Mouse (Mus musculus): ENCODE measurements around the gene Rere. TPM values are rescaled to one million over a fixed set of nuclear protein-coding genes. Genes with fewer than 3 reads are reported as not detected.

Rere gene
- polyA plus RNA-seq, 1 experiment from 2014 or later = 37.7 TPM

DNA sequence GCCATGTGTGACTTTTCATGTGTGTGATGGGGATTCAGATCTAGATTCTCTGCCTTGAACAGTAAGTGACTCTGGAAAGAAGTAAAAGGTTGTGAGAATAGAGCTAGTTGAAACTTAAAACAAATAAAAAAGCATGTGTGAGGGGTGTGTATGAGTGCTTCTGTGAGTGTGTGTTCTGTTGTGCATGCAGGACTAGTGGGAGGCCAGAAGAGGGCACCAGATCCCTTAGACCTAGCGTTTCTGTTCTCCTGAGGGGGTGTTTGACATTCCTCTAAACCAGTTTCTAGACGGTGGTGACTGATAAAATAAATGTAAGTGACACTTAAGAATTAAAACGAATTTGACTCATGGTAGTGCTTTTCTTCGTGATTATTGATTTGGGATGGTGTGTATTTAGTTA lies 46.0 kb downstream of the Rere start:
- Histone ChIP-seq H3K4me1 (peaks cover 6% of the 10 kb centered on the region), H3K4me3 (no peak overlapping the region), H3K27ac (no peak overlapping the region), H3K9me3 (no peaks in the 10 kb centered on the region), H3K27me3 (no peaks in the 10 kb centered on the region), H3K4me2 (replicated peaks) (no peak overlapping the region), H3K9ac (no peak overlapping the region), H3K36me3 (no peaks in the 10 kb centered on the region)
- no peak for ATAC-seq (ENCODE audit: insufficient number of reproducible peaks, insufficient read depth, low FRiP score, low TSS enrichment)
- WGBS = 73% methylated on average over 4 of the region's 4 CpGs

DNA sequence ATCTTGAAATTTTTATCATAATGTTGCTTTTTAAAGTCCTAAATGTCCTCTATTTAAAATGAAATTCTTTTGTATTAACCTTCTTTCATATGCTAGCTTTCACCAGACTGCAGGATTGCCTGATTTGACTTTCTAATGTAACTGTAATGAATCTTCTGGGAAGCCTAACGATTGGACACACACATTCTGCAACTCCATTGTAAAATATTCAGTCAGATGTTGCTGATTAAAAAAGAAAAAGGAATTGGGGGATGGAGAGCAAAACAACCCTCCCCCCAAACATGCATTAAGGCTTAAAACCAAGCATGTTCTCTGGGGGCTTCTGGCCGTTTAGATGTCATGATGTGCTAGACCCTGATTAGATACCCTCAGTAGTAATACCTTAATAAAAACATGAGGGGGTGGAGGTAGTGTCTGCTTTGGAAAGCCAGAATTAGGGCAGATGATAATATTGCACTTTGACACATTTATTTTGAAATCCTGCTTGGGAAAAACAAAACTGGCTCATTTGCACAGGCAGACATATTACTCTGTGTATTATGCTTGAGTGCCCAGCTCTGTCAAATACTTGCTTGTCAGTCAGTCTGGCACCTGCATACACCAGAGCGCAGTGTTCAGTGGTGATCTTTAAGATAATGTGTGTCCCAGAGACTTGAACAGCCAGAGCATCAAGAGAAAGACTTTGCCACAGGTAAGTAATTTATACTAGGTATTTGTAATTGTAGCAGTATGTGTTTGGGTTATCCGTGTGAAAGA lies 52.7 kb downstream of the Rere start:
- Histone ChIP-seq H3K9ac (no peak overlapping the region), H3K4me1 (peaks cover 8% of the 10 kb centered on the region), H3K27ac (no peak overlapping the region), H3K36me3 (no peaks in the 10 kb centered on the region), H3K4me2 (replicated peaks) (no peak overlapping the region), H3K4me3 (no peak overlapping the region), H3K9me3 (no peaks in the 10 kb centered on the region), H3K27me3 (no peaks in the 10 kb centered on the region)
- WGBS = 69% methylated on average over 4 of the region's 4 CpGs
- ATAC-seq (ENCODE audit: insufficient number of reproducible peaks, insufficient read depth, low FRiP score, low TSS enrichment) = no peak

DNA sequence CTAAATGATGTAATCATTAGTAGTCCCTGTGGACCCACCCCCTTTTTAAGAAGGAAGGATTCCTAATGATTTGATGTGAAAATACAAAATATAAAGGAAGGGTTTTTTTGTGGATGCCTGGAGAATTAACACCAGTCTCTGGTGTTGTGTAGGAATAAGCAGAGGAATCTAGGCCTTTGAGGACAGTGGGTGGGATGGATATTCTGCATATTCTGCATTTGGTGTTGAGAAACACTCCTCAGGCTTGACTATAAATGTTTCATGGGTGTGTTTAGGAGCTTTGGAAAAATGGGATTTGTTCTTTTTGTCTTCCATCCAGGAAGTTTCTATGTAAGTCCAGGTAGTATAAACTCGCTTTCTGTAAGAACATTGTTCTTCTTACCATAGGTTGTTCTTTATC lies 55.8 kb downstream of the Rere start:
- Histone ChIP-seq H3K27me3 (no peaks in the 10 kb centered on the region), H3K4me1 (peaks cover 12% of the 10 kb centered on the region), H3K4me3 (no peak overlapping the region), H3K36me3 (no peaks in the 10 kb centered on the region), H3K27ac (no peak overlapping the region), H3K4me2 (replicated peaks) (no peak overlapping the region), H3K9ac (no peak overlapping the region), H3K9me3 (no peaks in the 10 kb centered on the region)
- 91% methylated on average over 1 of the region's 1 CpGs for WGBS
- ATAC-seq (ENCODE audit: insufficient number of reproducible peaks, insufficient read depth, low FRiP score, low TSS enrichment) = no peak

DNA sequence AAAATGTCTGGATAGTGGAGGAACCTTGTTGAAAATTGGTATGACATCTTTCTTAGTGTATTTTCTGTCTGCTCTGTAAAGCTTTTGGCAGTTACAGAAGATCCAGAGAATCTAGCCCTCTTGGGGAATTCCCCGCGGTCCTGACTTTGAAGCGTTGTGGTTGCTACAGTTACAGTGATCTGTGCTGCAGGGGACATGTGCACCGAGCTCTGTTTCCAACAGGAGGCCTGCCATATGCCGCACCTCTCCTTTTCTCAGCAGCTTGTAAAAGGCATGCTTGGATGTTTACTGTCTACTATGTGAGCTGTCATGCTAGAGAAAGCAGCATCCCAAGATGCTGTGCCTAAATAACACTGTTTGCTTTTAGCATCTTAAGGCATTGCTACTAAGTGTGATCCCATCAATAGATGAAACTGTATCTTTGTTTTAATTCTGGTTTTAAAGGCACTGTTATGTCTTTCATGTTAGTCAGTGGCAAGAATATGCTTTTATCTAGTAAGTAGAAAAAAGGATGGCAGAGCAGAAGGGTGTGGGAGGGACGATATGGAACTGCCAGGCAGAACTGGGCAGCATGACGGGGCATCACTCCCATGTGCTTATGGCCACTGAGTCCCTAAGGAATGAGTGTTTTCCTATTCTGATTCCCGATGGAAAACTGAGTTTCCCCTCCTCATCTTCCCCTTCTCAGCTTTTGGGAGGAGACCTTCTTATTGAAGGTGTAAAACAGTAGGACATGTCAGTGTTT lies 57.6 kb downstream of the Rere start:
- H3K27me3 ChIP-seq = no peaks in the 10 kb centered on the region
- H3K27ac ChIP-seq = no peak overlapping the region
- no peak overlapping the region for H3K9ac ChIP-seq
- H3K9me3 ChIP-seq = no peaks in the 10 kb centered on the region
- no peak for ATAC-seq (ENCODE audit: insufficient number of reproducible peaks, insufficient read depth, low FRiP score, low TSS enrichment)
- no peak overlapping the region for H3K4me2 ChIP-seq (replicated peaks)
- H3K4me1 ChIP-seq = peaks cover 12% of the 10 kb centered on the region
- H3K36me3 ChIP-seq = no peaks in the 10 kb centered on the region
- no peak overlapping the region for H3K4me3 ChIP-seq
- 52% methylated on average over 8 of the region's 8 CpGs for WGBS

DNA sequence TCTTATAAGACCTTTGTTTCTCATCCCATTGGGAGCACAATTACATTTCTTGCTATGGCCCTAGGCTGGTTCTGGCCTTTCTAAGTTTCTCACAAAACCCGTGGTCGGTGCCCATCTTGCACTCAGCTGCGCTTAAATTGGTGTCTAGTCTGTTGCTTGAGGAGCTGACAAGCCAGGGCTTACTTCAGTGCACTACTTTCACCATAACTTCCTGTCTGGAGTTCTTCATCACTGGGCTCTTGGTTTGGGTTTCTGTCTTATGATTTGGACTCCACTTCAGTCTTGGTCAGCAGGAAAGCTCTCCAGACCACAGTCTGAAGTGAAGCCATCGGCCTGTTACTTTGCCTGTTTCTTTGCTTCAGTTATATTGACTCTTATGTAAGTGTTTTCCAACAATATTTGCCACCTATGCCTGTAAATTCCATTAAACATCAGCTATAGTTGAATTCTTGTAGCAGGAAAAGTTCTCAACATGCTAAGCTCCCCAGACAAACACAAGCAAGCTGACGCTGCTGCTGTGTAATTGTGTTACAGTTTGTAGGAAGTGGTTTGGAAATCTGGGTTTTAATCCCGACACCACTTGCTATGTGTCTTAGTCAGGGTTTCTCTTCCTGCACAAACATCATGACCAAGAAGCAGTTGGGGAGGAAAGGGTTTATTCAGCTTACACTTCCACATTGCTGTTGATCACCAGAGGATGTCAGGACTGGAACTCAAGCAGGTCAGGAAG lies 59.5 kb downstream of the Rere start:
- 95% methylated on average over 6 of the region's 6 CpGs for WGBS
- Histone ChIP-seq H3K27ac (no peak overlapping the region), H3K27me3 (no peaks in the 10 kb centered on the region), H3K4me1 (peaks cover 12% of the 10 kb centered on the region), H3K4me3 (no peak overlapping the region), H3K36me3 (no peaks in the 10 kb centered on the region), H3K4me2 (replicated peaks) (no peak overlapping the region), H3K9ac (no peak overlapping the region), H3K9me3 (no peaks in the 10 kb centered on the region)
- ATAC-seq (ENCODE audit: insufficient number of reproducible peaks, insufficient read depth, low FRiP score, low TSS enrichment) = no peak

DNA sequence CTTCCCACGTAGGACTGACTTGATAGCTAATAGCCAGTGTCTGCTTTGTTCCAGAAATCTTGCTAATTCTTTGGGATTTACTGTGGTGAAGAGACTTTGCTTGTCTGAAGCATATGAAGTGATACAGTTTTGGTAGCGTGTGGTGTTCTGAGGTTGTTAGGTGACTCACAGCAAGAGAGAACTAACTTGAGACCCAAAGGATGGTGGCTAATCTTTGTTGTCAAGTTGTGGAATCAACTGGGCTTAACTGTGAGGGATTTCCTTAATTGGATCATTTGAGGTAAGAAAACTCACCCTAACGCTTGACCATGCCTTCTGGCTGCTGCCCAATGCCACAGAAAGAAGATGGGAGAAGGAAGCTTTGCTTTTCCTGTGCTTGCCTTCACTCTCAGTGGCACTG lies 63.1 kb downstream of the Rere start:
- ATAC-seq (ENCODE audit: insufficient number of reproducible peaks, insufficient read depth, low FRiP score, low TSS enrichment) = no peak
- H3K4me1 ChIP-seq = peaks cover 9% of the 10 kb centered on the region
- 82% methylated on average over 3 of the region's 3 CpGs for WGBS

DNA sequence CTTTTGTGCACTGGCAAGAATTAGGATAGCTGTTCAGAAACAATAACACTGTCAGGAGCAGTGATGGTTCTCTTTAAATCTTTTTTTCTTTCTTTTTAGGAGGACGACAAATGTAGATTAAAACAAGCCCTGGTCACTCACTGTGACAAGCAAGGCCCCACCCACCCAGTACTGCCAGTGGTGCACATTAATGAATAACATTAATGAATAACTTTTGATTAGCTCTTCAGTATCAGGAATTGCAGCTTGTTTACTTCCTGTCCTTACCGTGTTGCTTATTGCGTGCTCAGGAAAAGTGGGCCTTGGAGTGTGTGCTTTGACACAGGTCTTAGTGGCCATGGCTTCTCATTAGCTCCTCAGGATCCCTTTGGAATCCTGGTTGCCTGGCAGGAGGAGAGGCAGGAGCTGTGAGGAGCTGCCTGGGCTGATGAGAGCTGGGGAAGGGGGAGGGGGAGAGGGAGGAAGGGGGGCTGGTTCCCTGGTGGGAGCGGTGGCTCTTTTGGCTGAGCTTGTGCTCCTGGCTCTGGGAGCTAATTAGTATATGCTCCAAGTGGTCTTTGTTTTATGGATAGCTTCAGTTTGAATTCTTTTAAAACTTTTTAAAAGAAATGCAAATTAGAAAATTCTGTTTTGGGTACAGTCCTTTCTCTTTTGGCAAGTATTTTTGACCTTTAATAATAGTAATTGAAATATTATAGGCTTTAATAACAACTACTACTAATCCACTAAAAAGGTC lies 65.4 kb downstream of the Rere start:
- peaks cover 9% of the 10 kb centered on the region for H3K4me1 ChIP-seq
- no peak overlapping the region for H3K9ac ChIP-seq
- H3K27ac ChIP-seq = no peak overlapping the region
- WGBS = 14% methylated on average over 4 of the region's 4 CpGs
- no peaks in the 10 kb centered on the region for H3K27me3 ChIP-seq
- H3K4me3 ChIP-seq = no peak overlapping the region
- no peaks in the 10 kb centered on the region for H3K36me3 ChIP-seq
- H3K4me2 ChIP-seq (replicated peaks) = no peak overlapping the region
- ATAC-seq (ENCODE audit: insufficient number of reproducible peaks, insufficient read depth, low FRiP score, low TSS enrichment) = no peak
- no peaks in the 10 kb centered on the region for H3K9me3 ChIP-seq

More for the DNA sequence above, 63.1 kb downstream of the Rere start:
- H3K27me3 ChIP-seq = no peaks in the 10 kb centered on the region
- no peak overlapping the region for H3K9ac ChIP-seq
- no peak overlapping the region for H3K27ac ChIP-seq
- H3K9me3 ChIP-seq = no peaks in the 10 kb centered on the region
- H3K4me2 ChIP-seq (replicated peaks) = no peak overlapping the region
- no peaks in the 10 kb centered on the region for H3K36me3 ChIP-seq
- no peak overlapping the region for H3K4me3 ChIP-seq

DNA sequence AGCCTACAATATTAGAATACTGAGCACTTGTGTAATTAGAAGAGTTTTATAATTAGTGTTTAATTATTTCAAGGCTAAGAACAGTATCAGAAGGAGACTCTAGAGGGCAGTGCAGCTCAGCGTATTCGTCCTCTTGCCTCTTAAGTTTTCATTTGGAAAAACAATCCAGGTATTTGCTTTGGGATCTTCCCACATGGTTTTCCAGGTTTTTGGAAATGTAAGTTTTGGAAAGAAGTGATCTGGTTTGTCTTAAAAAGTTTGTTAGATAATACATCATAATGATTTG lies 65.9 kb downstream of the Rere start:
- 17% methylated on average over 2 of the region's 2 CpGs for WGBS
- peaks cover 9% of the 10 kb centered on the region for H3K4me1 ChIP-seq
- no peaks in the 10 kb centered on the region for H3K9me3 ChIP-seq
- no peaks in the 10 kb centered on the region for H3K36me3 ChIP-seq
- no peaks in the 10 kb centered on the region for H3K27me3 ChIP-seq
- no peak overlapping the region for H3K9ac ChIP-seq
- no peak for ATAC-seq (ENCODE audit: insufficient number of reproducible peaks, insufficient read depth, low FRiP score, low TSS enrichment)
- H3K4me2 ChIP-seq (replicated peaks) = no peak overlapping the region
- H3K4me3 ChIP-seq = no peak overlapping the region
- no peak overlapping the region for H3K27ac ChIP-seq

DNA sequence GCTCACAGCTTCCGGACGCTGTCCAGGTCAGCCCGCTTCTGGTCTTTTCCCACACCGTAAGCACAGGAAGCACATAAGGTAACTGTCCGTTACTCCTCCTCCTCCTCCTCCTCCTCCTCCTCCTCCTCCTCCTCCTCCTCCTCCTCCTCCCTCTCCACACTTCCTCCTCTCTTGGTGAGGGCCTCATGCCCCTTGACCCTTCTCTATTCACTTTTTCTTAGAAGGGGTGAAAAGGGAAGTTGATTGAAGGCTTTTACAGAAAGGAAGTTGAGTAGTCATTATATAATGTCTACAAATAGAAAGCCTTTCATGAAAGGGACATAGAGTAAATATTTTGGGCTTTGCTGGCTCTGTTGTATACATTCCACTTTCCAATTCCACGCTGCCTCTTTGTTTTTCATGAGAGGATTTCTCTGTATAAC lies 68.2 kb downstream of the Rere start:
- ATAC-seq (ENCODE audit: insufficient number of reproducible peaks, insufficient read depth, low FRiP score, low TSS enrichment) = no peak
- Histone ChIP-seq H3K27me3 (no peaks in the 10 kb centered on the region), H3K36me3 (no peaks in the 10 kb centered on the region), H3K9me3 (no peaks in the 10 kb centered on the region), H3K4me3 (no peak overlapping the region), H3K9ac (no peak overlapping the region), H3K4me2 (replicated peaks) (no peak overlapping the region), H3K4me1 (peaks cover 4% of the 10 kb centered on the region), H3K27ac (no peak overlapping the region)
- 65% methylated on average over 6 of the region's 6 CpGs for WGBS

DNA sequence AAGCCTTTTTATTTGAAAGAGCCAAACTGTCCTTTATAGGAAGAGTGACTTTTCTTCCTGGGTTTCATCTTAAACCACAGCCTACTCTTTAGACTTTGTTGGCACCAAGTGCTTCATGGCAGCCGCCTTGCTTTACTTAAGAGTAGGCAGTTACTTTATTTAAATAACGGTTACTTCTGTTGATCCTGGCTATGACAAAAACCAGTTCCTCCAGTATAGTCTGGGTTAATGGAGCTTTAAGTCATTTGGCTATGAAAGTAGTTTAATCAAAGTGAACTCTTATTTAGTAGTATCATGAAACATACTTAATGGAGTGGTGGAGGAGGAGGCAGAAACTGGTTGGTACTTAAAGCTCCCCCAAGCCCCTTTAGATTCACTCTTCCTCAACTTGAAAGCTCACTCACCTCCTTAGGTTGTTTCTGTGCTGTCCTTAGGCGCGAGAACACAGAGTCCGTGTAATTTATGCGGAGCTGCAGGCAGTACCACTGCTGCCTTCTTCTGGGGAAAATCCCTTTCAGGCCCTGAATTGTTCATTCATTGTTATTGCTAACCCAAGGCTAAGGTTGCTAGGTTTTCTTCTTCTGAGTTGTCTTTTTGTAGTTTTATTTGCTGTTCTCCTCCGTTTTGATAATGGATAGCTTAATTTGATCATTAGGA lies 70.1 kb downstream of the Rere start:
- Histone ChIP-seq H3K9me3 (no peaks in the 10 kb centered on the region), H3K4me2 (replicated peaks) (no peak overlapping the region), H3K4me1 (peaks cover 4% of the 10 kb centered on the region), H3K9ac (no peak overlapping the region), H3K27me3 (no peaks in the 10 kb centered on the region), H3K36me3 (no peaks in the 10 kb centered on the region), H3K4me3 (no peak overlapping the region), H3K27ac (no peak overlapping the region)
- no peak for ATAC-seq (ENCODE audit: insufficient number of reproducible peaks, insufficient read depth, low FRiP score, low TSS enrichment)
- 48% methylated on average over 7 of the region's 7 CpGs for WGBS

DNA sequence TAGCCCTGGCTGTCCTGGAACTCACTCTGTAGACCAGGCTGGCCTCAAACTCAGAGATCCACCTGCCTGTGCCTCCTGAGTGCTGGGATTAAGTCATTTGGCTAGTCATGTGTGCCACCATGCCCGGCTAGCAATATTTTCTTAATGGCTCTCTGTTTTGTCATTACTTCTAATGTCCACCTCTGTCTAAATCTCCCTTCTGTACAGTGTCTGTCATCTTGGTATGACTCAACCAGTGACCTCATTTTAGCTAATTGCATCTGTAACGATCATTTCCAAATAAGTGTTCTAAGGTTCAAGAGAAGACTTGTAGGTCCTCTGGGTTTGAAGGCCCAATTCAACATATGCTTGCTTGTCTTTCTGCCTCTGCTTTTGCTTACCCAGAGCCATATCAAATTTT lies 71.3 kb downstream of the Rere start:
- WGBS = 80% methylated on average over 2 of the region's 2 CpGs
- no peak overlapping the region for H3K4me2 ChIP-seq (replicated peaks)
- H3K9me3 ChIP-seq = no peaks in the 10 kb centered on the region
- H3K4me1 ChIP-seq = no peaks in the 10 kb centered on the region
- no peak overlapping the region for H3K27ac ChIP-seq
- H3K9ac ChIP-seq = no peak overlapping the region
- H3K27me3 ChIP-seq = no peaks in the 10 kb centered on the region
- H3K36me3 ChIP-seq = no peaks in the 10 kb centered on the region
- ATAC-seq (ENCODE audit: insufficient number of reproducible peaks, insufficient read depth, low FRiP score, low TSS enrichment) = no peak
- H3K4me3 ChIP-seq = no peak overlapping the region

Data from embryonic facial prominence, embryonic 12.5 days (tissue).